Mouse (Mus musculus) T-cell, adult 66 days (primary cell): ENCODE measurements around the gene Scrt2. TPM values are rescaled to one million over a fixed set of nuclear protein-coding genes. Genes with fewer than 3 reads are reported as not detected.

Experiments
- total RNA-seq, 2 experiments: library from RNA; stranded (reverse); gene quantifications; 3 replicates in 1 of 2; 4 replicates in 1 of 2; pipeline ENCODE4 v1.2.4; 2023

Scrt2 gene
- total RNA-seq, result not detected

DNA sequence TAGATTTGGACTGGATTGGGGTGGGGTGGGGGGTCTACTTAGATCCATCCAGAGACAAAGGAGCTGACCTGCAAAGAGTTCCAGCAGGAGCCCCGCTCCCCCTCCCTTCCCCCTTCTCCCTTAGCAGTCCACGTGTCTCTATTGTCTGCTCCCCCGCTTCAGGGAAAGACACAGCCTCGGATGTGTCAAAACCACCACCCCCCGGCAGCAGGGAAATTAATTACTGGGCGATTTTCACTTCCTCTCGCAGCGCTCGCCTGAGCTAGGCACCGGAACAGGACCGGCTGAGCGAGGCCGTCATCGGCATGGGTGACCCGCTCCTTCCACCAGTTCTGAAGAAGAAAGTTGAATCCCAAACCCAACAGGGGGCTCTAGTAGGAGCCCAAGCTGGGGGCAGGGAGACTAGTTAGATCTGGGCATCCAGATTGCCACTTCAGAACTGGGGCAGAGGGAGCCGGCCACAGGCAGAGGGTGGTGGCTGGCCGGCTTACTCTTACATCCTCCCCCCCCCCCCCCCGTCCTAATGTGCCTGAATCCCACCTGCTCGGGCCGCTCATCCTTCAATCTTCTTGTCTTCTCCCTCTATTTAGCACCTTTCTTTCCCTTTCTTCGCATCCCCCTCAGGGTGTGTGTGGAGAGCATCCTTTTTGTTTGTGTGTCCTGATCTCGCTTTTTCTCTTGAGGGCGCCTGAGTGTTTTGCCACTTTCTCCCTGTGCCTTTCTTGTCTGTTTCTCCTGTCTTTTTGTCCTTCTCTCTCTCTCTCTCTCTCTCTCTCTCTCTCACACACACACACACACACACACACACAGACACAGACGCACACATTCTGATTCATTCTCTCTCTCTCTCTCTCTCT, at the start of gene Scrt2:
TSS of gene Scrt2 (plus strand) at position 845 of the 857 bp plus-strand sequence.

DNA sequence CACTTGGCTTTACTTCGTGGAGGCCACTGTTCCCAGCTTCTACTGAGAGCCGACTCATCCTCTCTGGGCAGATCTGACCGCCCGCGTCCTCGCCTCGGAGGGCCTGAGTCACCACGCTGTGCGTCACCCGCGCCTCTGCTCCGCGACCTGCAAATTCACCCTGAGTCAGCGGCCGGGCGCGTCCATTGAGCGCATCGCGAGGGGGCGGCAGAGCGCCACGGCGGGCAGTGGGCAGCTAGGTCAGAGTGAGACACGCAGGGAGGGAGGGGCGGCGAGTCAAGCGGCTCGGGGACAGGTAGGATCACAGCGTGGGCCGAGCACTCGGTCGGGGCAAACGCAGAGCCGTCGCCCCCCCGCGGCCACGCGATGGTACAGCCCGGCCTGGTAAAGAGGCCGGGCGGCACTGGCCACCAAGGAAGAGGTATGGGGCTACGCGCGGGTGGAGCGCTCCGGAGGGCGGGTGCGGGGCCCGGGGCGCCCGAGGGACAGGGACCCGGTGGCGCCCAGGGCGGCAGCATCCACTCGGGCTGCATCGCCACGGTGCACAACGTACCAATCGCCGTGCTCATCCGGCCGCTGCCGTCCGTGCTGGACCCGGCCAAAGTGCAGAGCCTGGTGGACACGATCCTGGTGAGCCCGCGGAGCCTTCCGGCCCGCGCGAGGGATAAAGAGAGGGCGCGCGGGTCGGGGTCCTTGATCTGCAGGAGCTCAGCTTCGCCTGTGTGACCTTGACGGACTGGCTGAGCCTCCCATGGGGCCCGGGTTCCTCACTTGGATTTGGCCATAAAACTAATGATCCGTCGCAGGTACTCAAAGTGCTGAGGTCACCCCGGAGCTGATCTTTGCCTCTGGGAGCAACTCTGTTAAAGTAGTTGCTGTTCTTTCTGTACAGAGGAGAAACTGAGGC, 24.2 kb downstream of the Scrt2 start, which contains the start of gene Srxn1:
TSS of gene Srxn1 (plus strand) at position 199 of the 907 bp plus-strand sequence.

DNA sequence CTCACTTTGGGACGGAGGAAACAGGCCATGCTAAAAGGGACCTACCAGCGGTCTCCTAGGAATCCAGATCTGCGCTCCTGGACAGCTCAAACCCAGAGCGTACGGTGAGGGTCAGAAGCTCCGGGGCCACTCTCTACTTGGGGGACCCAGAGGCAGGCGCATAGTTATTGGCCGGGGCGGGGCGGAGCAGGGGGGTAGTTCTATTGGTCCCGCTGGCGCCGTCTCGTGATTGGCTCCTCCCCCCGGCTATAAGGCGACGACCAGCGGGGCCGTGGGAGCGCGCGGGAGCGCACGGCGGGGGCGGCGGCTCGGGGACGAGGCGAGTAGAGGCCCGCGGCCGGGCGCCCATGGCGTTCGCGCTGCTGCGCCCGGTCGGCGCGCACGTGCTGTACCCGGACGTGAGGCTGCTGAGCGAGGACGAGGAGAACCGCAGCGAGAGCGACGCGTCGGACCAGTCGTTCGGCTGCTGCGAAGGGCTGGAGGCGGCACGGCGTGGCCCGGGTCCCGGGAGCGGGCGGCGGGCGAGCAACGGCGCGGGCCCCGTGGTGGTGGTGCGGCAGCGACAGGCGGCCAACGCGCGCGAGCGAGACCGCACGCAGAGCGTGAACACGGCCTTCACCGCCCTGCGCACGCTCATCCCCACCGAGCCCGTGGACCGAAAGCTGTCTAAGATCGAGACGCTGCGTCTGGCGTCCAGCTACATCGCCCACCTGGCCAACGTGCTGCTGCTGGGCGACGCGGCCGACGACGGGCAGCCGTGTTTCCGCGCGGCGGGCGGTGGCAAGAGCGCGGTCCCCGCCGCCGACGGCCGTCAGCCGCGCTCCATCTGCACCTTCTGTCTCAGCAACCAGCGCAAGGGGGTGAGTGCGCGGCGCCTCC, 62.2 kb downstream of the Scrt2 start, which contains the start of gene Tcf15:
TSS of gene Tcf15 (plus strand) at position 283 of the 879 bp plus-strand sequence.

Other genes with a start within 250 kb of the Scrt2 start
- not detected for gene Rspo4, start 238.6 kb upstream of the Scrt2 start, total RNA-seq
- gene Angpt4, start 170.3 kb upstream of the Scrt2 start, total RNA-seq, result not detected
- 1 to 10 TPM; 6.0 to 6.9 TPM for gene Fam110a, start 101.3 kb upstream of the Scrt2 start, total RNA-seq
- gene Slc52a3, start 85.0 kb upstream of the Scrt2 start, total RNA-seq, result 1 to 10 TPM; 2.3 to 3.2 TPM
- under 1 TPM in 1 of 2 experiments, not detected in 1; 0.76 TPM for gene Srxn1, start 24.0 kb downstream of the Scrt2 start, total RNA-seq
- not detected for gene Tcf15, start 62.0 kb downstream of the Scrt2 start, total RNA-seq
- gene Csnk2a1, start 145.3 kb downstream of the Scrt2 start, total RNA-seq, result 100 to 1,000 TPM; 126 to 130 TPM
- 10 to 100 TPM; 62.4 to 64.2 TPM for gene Tbc1d20, start 212.3 kb downstream of the Scrt2 start, total RNA-seq